Mouse (Mus musculus) adrenal gland, postnatal 36 days (tissue): ENCODE results near the gene Ctrb1. TPM values are rescaled to one million over a fixed set of nuclear protein-coding genes. Genes with fewer than 3 reads are reported as not detected.

Source experiments
- DNase-seq, 2 experiments: peaks; one replicate each; pipeline ENCODE4 v3.0.0; 2021; ENCODE audit warnings: mixed read lengths in 1 of 2
- long read RNA-seq, 2 experiments: library from polyadenylated mRNA; stranded (forward); transcript quantifications; one replicate each; pipeline ENCODE4 v2.0.0; 2021; ENCODE audit warnings: borderline sequencing depth in 2 of 2
- total RNA-seq, 2 experiments: library from RNA; stranded (reverse); gene quantifications; 2 replicates each; pipeline ENCODE4 v1.2.3; 2021

Ctrb1 gene
- under 1 TPM in 1 of 2 experiments, not detected in 1; 0.36 TPM for total RNA-seq
- long read RNA-seq, experiment 1, result 0 reads
- long read RNA-seq, experiment 2, transcript Ctrb1-201 (7 exons, 878 nt), result major isoform, 281 of 389 reads
- long read RNA-seq, experiment 2, partial matches to known transcripts, result 107 of 389 reads
- long read RNA-seq, experiment 2, other reads (novel, unspliced or antisense), result 1 of 389 reads

- no peak for DNase-seq
These were observed at the start of gene Ctrb1 for GRCm38 (mm10) chr8:111690960-111691445. TSS of gene Ctrb1 (minus strand) at chr8:111691010.

GRCm38 (mm10) chr8:111740301-111740711 lies 49.5 kb upstream of the Ctrb1 start:
- DNase-seq, result peak in 1 of 2 experiments; percentile 57

GRCm38 (mm10) chr8:111739604-111740003 lies 48.8 kb upstream of the Ctrb1 start:
- no peak for DNase-seq

GRCm38 (mm10) chr8:111738867-111739266 lies 48.1 kb upstream of the Ctrb1 start:
- no peak for DNase-seq

DNA sequence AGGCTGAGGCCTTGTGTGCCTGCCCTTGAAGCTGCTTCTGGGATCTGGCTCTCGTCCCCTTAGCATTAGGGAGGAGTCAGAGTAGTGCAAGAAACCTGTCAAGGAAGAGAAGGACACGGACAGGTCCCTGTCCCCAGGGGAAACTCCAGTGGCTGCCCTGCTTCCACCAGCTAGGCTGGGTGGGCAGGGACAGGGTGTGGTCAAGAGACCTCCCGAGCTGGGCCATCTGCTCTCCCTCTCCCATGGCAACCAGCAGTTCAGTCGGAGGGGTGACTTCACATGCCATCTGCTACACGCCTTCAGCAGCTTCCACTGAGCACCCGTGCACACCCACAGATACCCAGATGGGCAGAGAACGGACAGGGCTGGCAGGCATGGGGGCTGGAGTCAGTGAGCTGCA lies 45.5 kb upstream of the Ctrb1 start:
- no peak for DNase-seq

DNA sequence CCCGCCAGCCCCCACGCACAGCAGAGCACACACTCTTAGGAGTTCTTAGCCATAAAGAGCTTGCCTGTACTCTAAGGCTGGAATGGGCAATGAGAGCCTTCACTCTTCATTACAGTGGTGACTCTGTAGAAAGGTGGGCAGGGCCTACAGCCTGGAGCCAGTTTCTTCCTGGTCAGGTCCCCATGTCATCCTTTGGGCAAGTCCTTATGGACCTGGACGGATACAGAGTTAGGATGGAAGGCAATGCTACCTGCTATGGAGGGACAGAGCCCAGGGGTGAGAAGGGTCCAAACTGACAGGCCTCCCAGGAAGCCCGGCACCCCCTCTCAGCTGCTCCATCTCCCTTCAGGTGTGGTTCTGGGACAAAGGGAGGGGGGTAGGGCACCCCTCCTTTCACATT lies 45.0 kb upstream of the Ctrb1 start:
- DNase-seq, result no peak

DNA sequence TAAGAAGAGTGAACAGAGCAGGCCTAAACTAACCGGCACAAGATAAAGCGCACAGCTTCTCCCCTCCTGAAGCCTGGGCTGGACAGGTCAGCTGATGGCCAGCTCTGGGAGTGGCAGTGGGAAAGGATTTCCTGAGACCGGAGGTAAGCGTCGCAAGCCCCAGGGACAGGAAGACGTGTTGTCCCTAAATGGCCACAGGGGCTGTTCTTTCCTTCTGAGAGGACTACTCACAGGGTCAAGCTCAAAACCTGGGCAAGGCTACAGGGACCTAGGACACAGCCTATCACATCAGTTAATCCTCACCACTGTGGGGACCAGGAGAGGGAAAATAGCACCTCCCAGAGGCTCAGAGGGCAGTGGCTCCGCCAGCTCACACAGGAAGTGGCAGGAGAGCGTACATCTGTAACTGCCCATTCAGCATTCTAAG lies 44.5 kb upstream of the Ctrb1 start:
- peak in 1 of 2 experiments; percentile 57 for DNase-seq

- DNase-seq, result no peak
These were observed 43.6 kb upstream of the Ctrb1 start for GRCm38 (mm10) chr8:111734244-111734960.

DNA sequence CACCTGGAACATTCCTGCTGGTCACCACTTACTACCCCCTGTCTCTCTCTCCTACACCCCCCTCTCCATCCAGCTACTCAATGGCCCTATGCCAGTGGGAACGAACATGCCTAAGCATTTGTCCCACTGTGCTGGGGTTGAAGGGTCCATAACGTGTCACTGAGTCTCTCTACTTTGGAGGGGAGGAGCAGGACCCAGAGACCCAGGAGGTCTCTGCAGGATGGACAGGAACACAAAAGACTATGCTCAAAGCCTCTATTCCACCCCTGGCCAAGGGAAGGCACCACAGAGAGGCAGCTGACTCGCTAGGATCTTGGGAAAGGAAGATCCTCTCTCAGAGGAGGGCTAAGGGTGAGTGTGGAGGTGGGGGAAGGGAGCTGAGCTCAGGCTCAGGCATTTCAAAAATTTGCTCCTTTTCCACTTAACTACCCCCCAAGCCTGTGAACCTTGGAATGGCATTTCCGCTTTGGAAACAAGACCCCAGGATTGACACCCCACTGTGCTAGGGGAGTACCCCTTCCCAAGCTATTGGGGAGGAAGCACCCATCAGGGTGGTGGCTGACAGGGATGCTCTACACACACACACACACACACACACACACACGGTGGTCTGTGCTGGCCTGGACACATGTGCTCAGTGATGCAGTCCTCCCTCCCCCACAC lies 42.9 kb upstream of the Ctrb1 start:
- no peak for DNase-seq

- DNase-seq, result no peak
These were observed 41.7 kb upstream of the Ctrb1 start for GRCm38 (mm10) chr8:111732406-111733085.

DNA sequence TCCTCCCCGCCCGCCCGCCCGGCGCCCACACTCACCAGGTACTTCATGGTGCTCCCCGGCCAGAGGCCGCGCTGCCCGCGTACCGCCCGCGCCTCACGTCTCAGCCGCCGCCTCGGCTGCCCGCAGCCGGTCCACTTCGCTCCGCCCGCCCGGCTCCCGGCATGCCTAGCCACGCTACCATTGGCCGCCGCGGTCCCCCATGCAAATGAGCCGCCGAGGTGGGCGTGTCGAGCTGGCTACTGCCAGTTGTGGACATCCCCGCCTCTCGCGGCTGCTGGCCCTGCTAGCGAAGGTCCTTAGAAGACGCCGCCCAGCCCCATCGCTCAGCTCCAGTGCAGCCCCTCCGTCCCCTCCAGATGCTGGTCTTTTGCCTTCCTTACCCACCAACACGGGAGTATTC lies 41.2 kb upstream of the Ctrb1 start:
- DNase-seq, result peak; percentile 99 to 100

DNA sequence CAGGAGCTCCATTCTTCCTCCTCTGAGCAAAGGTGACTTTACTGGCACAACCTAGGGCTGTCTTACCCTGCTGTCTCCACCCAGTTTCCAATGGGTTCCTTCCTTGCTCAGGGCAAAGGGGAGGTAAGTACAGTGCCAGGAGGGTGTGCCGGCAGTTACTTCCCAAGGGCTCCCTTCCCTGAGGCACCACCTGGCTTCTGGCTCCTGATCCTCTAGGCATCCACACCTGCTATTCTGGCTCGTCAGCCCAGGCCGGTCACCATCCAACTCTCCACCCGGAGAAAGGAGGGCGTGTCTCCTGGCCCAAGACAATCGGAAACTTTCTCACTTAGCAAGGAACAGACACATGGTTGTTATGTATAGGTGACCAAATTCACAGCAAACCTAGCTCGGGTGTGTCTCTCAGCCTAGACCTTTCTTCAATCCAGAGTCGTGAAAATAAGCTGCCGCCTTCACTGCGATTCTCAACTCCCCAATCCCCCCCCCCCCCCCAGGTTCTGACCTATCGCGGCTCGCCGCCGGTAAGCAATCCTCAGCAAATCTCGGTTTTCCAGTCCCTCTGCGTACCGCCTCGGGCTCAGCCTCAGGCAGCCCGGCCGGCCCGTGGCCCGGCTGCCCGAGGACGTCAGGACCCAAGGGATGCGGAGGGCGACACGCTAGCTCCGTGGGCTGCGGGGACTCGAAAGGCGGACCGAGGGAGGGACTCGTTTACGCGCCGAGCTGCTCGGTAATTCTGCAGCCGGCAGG lies 40.6 kb upstream of the Ctrb1 start:
- DNase-seq, result peak in 1 of 2 experiments; percentile 2

DNA sequence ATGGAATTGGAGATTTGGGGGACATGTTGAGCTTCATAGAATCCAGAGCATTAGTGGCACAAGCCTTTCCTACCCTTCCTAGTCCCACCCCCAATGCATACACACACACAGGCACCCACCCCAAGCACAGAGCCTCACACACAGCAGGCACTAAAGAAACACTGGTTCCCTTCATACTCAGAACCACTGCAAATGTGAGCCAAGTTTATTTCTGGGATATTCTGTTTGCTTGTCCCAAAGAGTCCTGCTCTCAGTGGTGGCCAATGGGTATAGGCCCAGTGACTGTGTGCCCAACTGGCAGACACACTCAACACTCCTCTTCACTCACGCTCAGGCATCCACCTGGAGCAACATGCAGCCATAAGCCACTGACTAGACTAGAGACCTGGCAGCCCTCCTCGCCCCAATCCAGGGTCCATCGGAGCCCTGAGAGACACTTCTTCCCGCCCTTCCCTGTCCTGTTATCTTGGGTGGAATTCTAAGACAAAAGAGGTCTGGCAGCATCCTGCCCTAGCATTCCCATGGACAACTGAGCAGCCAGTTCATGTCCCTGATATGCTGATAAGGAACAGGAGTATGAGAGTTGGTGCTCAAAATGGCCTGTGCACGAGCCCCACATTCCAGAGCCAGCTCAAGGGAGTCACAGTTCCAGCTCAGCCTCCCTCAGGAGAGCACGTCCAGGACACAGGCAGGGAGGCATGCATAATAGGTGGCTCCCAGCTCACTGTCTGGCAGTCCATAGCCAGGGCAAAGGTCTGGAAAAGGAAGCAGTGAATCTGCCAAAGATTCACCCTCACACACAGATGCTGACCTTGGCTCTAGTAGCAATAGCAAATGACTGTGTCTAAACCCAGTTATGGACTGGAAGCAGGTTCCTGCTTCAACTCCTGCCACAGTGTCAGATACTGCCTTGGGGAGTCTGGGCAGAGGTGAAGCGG lies 38.7 kb upstream of the Ctrb1 start:
- peak; percentile 72 to 75 for DNase-seq

GRCm38 (mm10) chr8:111728481-111728880 lies 37.7 kb upstream of the Ctrb1 start:
- peak in 1 of 2 experiments; percentile 0 for DNase-seq

DNA sequence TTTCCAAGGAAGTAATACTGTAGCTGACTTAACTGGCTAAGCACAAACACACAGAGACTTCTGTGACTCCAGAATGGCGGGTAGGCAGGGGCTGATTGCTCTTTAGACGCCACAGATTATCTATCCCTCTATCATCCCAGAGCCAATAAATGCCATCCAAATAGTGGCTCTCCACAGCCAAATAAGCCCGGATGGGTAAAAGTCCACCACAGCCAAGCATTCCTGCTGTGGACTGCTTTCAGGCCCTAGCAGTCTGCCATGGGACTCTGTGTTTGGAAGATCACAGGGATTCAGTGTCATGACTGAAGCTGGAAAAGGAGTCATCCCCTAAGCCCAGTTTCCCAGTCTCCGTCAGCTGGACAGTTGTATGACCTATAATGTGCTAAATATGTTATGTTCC lies 36.7 kb upstream of the Ctrb1 start:
- peak in 1 of 2 experiments; percentile 1 for DNase-seq

DNA sequence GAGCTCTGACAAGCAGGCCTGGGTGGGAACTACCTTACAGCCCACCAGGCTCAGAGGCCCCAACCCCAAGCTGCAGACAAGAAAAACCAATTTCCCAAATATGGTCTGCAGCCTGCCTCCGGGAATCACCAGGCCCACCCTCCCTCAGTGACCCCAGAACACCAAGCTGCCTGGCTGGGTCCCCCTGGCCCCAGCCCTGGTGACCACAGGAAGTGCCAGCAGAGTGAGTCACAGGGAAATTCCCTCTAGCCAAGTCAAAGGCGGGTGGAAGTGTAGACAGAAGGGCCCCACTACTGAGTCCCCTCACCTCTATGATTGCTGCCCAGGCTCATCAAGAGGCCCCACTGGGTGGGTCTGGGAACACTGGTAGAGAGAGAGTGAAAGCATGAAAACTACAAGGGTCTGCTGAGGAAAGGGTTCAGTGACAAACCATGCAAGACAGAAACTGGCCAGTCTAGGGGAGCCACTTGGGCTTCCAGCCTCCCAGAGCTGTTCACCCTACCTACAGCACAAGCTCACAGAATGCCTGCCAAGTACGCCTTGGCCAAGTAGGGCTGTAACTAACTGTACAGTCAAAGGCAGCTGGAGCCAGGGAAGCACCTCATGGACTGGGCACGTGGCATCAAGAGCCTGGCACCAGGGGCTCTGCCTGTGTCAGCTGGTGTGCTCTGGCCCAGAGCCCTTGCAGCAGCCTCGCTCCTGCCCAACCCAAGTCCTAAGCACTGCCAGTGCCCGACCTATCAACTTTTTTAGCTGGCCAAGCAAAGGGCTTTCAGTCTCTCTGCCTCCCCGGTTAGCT lies 35.5 kb upstream of the Ctrb1 start:
- peak; percentile 88 to 89 for DNase-seq

DNA sequence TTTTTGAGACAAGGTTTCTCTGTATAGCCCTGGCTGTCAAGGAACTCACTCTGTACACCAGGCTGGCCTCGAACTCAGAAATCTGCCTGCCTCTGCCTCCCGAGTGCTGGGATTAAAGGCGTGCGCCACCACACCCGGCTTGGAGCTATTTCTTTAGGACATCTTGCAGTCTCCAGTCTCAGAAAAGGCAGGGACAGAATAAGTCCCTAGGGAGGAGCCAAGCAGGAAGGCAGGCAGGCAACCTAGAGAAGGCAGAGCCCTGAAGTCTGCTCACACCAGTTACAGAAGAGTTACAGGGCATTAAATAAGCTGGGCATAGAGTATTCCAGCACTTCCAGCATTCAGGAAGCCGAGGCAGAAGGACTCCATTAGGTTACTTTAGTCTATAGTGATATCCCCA lies 34.5 kb upstream of the Ctrb1 start:
- DNase-seq, result no peak

DNA sequence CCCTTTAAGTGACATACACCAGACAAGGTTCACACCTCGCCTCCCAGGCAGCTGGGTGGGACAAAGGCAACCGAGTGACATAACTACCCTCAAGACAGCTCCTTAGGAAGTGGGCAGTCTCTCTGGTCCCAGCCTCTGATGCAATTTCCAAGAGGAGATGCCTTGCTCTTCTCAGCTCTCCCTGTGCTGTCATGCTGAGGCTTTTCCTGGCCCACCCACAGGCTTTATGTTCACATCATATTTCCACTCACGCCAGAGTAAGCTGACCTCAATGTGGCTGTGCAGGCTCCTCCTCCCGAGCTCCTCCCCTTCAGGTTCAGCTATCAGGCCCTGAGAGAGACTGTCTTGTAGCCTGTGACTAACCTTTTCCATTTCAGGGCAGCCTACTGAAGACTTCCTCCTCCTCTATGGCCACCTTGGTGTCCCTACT lies 29.3 kb upstream of the Ctrb1 start:
- no peak for DNase-seq

GRCm38 (mm10) chr8:111718937-111719336 lies 28.1 kb upstream of the Ctrb1 start:
- DNase-seq, result no peak

GRCm38 (mm10) chr8:111717866-111718265 lies 27.1 kb upstream of the Ctrb1 start:
- DNase-seq, result no peak
